Mouse (Mus musculus): ENCODE measurements around the gene Sh3rf1.

- TF ChIP-seq CTCF (IDR thresholded peaks at IDR 0.05; ENCODE audit: extremely low read depth, insufficient read depth, low read length) (no peak), POLR2A (IDR thresholded peaks at IDR 0.05; ENCODE audit: extremely low read depth, insufficient read depth, low read length) (no peak)
These were observed 65.0 kb downstream of the Sh3rf1 start for GRCm38 (mm10) chr8:61288676-61289075.

Data from cortical plate, adult 2 months (tissue).